Mouse (Mus musculus): ENCODE data around the gene Cox8b. TPM values are rescaled to one million over a fixed set of nuclear protein-coding genes. Genes with fewer than 3 reads are reported as not detected.
"Not testable (repeated sequence)": the region's sequence is repeated elsewhere in the genome, so short reads cannot be mapped to it uniquely, and the experiment has no call there.

The Cox8b gene
- total RNA-seq, 2 experiments from 2014 or later, result 2,774 to 2,839 TPM

- DNase-seq, result no peak
- intact Hi-C loops (cut with DNase I), result no loop called here
These were observed 20.3 kb upstream of the Cox8b start, which contains the start of gene Nlrp6 for GRCm38 (mm10) chr7:140920418-140921029. Gene Nlrp6 (plus strand): TSS chr7:140920902.

- intact Hi-C loops (cut with DNase I), result no loop called here
- DNase-seq, result no peak
These were observed 19.7 kb upstream of the Cox8b start for GRCm38 (mm10) chr7:140919911-140920310.

GRCm38 (mm10) chr7:140914031-140914690 is 13.9 kb upstream of the Cox8b start:
- no peak for DNase-seq
- intact Hi-C loops (cut with DNase I), result no loop called here

GRCm38 (mm10) chr7:140912846-140913482 is 12.7 kb upstream of the Cox8b start:
- no peak for DNase-seq
- intact Hi-C loops (cut with DNase I), result no loop called here

GRCm38 (mm10) chr7:140912293-140912692 is 12.0 kb upstream of the Cox8b start:
- intact Hi-C loops (cut with DNase I), result no loop called here
- DNase-seq, result no peak

- intact Hi-C loops (cut with DNase I), result loop anchor here (1.0 kb wide), 6 partner anchors 32 to 268 kb away; no protein-coding TSS in a partner anchor
- DNase-seq, result peak; percentile 85 to 87
These were observed 8.4 kb upstream of the Cox8b start for GRCm38 (mm10) chr7:140908634-140909107.

- intact Hi-C loops (cut with DNase I), result loop anchor here (1.0 kb wide), 6 partner anchors 32 to 268 kb away; no protein-coding TSS in a partner anchor
- no peak for DNase-seq
These were observed 7.9 kb upstream of the Cox8b start for GRCm38 (mm10) chr7:140908181-140908580.

- intact Hi-C loops (cut with DNase I), result loop anchor here (1.0 kb wide), 6 partner anchors 33 to 269 kb away; no protein-coding TSS in a partner anchor
These were observed 7.5 kb upstream of the Cox8b start for GRCm38 (mm10) chr7:140907697-140908096.

GRCm38 (mm10) chr7:140907131-140907530 is 6.9 kb upstream of the Cox8b start:
- DNase-seq, result no peak
- intact Hi-C loops (cut with DNase I), result no loop called here

More at GRCm38 (mm10) chr7:140907697-140908096, 7.5 kb upstream of the Cox8b start:
- DNase-seq, result no peak

- no peak for DNase-seq
- intact Hi-C loops (cut with DNase I), result no loop called here
These were observed 5.4 kb upstream of the Cox8b start for GRCm38 (mm10) chr7:140905642-140906081.

GRCm38 (mm10) chr7:140903212-140903611 is 3.0 kb upstream of the Cox8b start:
- intact Hi-C loops (cut with DNase I), result loop anchor here (1.0 kb wide), 1 partner anchor 59 kb away; no protein-coding TSS in a partner anchor
- peak; percentile 82 to 92 for DNase-seq

GRCm38 (mm10) chr7:140902036-140902875 is 2.0 kb upstream of the Cox8b start:
- intact Hi-C loops (cut with DNase I), result no loop called here
- no peak for DNase-seq

GRCm38 (mm10) chr7:140899121-140899520 is 1.1 kb downstream of the Cox8b start:
- intact Hi-C loops (cut with DNase I), result no loop called here
- no peak for DNase-seq

- no peak for DNase-seq
- intact Hi-C loops (cut with DNase I), result no loop called here
These were observed 2.4 kb downstream of the Cox8b start for GRCm38 (mm10) chr7:140897863-140898262.

GRCm38 (mm10) chr7:140894611-140895010 is 5.6 kb downstream of the Cox8b start:
- intact Hi-C loops (cut with DNase I), result no loop called here
- no peak for DNase-seq

GRCm38 (mm10) chr7:140894031-140894430 is 6.2 kb downstream of the Cox8b start:
- DNase-seq, result no peak
- intact Hi-C loops (cut with DNase I), result no loop called here

- DNase-seq, result not testable (repeated sequence)
These were observed 9.6 kb downstream of the Cox8b start for GRCm38 (mm10) chr7:140890636-140891035.

GRCm38 (mm10) chr7:140882469-140882803 is 17.8 kb downstream of the Cox8b start:
- no peak for DNase-seq
- intact Hi-C loops (cut with DNase I), result loop anchor here (1.0 kb wide), 1 partner anchor 25 kb away; the partner anchor contains the start of gene Bet1l

More at GRCm38 (mm10) chr7:140890636-140891035, 9.6 kb downstream of the Cox8b start:
- intact Hi-C loops (cut with DNase I), result not testable (repeated sequence)

GRCm38 (mm10) chr7:140881696-140882468 is 18.4 kb downstream of the Cox8b start, which contains the start of the genes Psmd13 and Sirt3:
Gene Psmd13 (plus strand): TSS chr7:140881968.
Gene Sirt3 (minus strand): TSS chr7:140882309.
- DNase-seq, result peak; percentile 92 to 94
- intact Hi-C loops (cut with DNase I), result loop anchor here (1.0 kb wide), 1 partner anchor 25 kb away; the partner anchor contains the start of gene Bet1l
